Mouse (Mus musculus) urinary bladder, postnatal 10 days (tissue): Measurements from ENCODE around the gene Proz.

Experiments
- DNase-seq: peaks from one replicate; pipeline ENCODE4 v3.0.0; 2022; ENCODE audit warnings: low spot score

The Proz gene

DNA sequence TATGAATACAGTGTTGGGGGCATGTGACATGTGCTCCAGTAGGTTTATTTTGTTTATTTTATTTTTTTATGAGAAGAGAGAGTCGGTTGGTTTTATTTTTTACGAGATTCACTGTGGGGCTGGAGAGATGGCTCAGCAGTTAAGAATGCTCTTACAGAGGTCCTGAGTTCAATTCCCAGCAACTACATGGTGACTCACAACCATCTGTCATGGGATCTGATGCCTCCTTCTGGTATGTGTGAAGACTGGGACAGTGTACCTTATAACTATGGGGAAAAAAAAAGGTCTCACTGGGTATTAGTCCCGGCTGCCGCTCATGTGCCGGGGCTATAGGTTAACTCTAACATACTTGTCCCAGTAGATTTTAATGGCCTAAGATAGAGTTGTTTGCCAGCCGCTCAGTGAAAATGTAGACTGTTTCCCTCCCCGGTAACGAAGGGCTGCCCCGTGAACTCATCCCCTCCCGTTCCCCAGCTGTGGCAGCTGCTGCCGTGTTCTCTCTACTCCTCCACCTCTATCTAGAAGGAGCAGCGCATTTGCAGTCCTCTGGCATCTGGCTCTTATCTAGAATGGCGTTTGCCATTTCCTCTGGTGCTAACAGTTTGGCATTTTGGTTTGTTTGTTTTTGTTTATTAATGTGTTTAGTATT is 47.4 kb downstream of the Proz start:
- DNase-seq: no peak

- no peak for DNase-seq
Observed at GRCm38 (mm10) chr8:13108967-13109366, 48.3 kb downstream of the Proz start.

DNA sequence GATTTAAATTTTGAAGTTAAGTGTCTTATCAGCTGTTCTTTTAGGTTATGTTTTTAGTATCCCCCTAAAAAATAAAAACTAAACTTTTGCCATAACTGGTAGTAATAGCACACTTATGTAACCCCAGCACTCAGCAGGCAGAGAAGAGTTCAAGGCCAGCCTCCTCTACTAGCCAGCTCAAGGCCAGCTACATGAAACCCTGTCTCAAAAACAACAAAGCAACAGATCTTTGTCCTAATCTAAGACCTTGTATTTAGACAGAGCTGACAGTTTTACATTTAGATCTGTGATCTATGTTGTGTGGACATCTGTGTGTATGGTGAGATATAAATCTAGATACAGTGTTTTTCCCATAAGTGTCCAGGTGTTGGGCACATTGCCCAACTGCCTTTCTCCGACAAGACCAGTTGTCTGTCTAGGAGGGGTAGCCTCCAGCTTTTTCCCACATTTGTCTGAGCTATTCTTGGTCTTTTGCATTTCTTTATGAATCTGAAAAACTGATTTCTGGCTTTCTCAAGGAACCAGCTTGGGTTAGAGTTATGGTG is 48.8 kb downstream of the Proz start:
- no peak for DNase-seq

DNA sequence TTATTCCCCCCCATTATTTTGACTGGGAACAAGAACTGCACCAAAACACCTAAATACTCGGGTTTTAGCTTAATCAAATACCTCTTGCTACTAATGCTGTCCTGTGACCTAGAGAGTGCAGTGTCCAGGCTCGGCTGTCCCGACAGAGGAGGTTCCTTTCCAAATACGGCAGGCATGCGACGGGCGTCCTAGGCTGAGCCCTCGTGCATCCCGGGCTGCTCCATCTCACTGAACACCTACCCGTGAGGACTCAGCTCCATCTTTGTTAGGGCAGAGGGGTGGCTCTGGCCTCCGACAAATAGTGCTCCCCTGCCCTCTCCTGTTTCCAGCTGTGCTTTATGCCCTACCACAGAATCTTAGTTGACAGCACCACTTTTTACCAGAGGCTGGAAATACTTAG is 51.2 kb downstream of the Proz start:
- DNase-seq: no peak

GRCm38 (mm10) chr8:13113232-13113631 is 52.5 kb downstream of the Proz start:
- no peak for DNase-seq

GRCm38 (mm10) chr8:13117096-13117495 is 56.4 kb downstream of the Proz start:
- no peak for DNase-seq

DNA sequence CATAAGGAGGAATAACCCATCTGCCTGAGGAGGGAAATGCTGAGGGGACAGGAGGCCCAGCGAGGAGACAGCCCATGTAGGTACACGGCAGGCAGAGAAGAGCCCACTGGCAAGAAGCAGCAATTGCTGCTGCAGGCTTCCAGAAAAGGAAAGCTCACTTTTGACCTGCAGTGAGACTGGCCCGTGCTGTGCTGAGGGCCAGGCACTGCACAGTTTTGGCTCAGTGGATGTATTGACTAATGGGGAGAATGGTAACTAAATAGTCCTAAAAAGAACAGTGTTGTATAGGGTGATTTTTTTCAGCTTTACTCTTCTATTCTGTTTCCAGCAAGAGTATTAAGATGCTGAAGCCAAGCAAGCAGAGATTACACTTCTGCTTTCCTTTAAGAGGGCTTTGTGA is 57.8 kb downstream of the Proz start:
- DNase-seq: no peak

- no peak for DNase-seq
Observed at GRCm38 (mm10) chr8:13120882-13121665, 60.4 kb downstream of the Proz start.

DNA sequence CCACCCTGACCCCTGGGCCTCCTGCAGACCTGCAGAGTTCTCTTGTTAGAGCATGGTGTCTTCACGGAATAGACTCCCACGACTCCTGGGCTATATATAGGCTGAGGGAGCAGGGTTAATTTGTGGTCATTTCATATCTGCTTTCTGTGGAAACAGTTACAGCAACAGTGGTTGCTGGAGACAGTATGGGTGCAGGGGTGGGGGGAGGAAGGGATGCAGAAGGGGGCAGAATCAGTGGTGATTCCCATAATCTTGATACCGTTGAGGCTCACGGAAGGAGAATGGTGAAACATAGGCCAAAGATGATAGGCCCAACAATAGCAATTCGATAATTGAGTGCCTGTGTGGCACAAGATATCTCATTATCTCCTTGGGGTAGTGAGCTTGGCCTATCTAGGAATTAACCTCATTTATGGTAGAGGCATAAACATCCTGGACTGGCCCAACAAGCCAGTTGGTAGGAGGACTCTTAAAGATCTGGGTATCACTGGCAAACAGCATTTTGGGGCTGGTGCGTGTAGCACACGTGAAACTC is 62.2 kb downstream of the Proz start:
- DNase-seq: no peak

DNA sequence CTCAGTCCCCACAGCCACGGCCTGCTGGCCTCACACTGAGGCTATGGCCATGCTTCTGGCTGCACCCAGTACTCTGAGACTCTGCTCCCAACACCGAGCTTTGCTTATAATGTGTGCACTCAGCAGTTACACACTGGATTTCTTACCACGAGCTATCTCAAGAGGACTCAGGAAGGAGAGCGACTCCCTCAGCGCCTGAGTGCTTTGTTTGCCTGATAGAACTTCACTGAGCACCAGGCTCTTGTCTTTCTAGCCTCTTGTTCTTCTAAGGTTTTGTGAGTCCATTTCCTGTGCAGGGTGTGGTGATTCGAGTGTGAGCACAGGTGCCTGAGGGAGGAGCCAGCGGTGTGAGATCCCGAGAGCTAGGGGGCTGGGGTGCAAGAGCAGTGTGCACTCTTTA is 64.2 kb downstream of the Proz start:
- no peak for DNase-seq
